Mouse (Mus musculus) naive thymus-derived CD4-positive, alpha-beta T cell, adult 2 months (primary cell): ENCODE data around the gene Hacd2.

Source experiments
- DNase-seq: peaks from one replicate; pipeline ENCODE4 v3.0.0-alpha.2; 2011; ENCODE audit warnings: low read depth

Hacd2 gene

GRCm38 (mm10) chr16:35022242-35023137, at the start of gene Hacd2:
TSS of gene Hacd2 (plus strand) at chr16:35022428.
- DNase-seq: peak; percentile 93

- no peak for DNase-seq
Observed at GRCm38 (mm10) chr16:34972471-34972870, 49.8 kb upstream of the Hacd2 start.

DNA sequence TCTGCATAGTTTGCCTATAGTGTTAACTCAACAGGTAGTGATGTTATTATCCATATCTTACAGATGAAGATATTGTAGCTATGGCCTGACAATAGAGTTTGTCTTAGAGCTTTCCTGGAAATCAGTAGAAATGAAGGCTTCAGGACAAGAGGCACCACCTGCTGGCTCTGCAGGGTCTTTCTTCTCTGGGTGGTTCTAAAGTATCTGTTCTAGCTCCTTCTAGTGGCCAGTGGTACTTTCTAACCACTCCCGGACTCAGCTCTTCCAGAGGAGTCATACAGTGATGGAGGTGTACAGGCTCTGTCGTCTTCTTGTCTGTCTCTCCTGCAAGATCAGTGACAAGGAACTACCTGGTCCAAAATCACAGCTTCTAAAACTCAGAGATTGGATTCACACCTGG, 46.7 kb upstream of the Hacd2 start:
- no peak for DNase-seq

- DNase-seq: no peak
Observed at GRCm38 (mm10) chr16:34976630-34977029, 45.6 kb upstream of the Hacd2 start.

DNA sequence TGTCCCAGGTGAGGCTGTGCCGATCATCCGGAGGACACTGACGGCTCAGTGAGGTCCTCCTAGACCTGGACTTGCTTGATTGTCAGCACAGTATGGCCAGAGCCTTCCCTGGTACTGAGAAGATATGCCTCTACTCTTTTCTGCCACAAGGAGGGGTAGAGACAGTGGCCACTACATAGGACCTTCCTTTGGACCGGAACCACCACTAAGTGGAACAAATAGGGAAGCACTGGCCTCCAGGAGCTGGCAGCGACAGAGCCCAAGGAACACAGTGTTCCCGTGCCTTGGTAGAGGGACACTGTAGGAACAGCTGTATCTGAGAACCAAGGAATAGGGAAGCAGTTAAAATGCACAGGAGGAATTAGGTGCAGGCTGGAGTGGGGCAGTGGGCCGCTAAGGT, 44.2 kb upstream of the Hacd2 start:
- no peak for DNase-seq

- no peak for DNase-seq
Observed at GRCm38 (mm10) chr16:34981009-34981408, 41.2 kb upstream of the Hacd2 start.

GRCm38 (mm10) chr16:34984203-34985030, 37.8 kb upstream of the Hacd2 start:
- no peak for DNase-seq

- DNase-seq: no peak
Observed at GRCm38 (mm10) chr16:34985031-34985346, 37.2 kb upstream of the Hacd2 start.

DNA sequence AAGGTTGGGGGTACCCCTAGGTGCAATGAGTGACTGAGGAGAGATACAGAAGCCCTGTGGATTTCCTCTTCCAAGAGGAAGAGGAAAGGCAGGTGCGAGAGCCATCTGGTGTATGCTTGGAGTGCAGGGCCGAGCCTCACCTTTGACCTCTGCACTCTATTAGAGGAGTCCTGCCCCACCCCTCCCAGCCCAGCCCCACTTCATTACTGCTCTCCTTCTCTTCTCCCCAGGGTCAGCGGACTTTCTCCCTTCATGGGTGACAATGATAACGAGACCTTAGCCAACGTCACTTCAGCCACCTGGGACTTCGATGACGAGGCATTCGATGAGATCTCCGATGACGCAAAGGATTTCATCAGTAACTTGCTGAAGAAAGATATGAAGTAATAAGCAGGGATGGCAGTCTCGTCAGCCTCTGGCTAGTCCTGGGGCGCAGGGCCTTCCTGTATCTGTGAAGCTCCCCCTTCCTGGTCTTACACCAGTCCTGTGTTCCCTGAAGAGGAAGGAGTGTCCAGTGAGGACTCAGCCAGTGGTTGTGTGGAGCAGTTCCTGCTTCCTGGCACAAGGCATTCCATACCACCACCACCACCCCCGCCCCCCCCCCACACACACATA, 35.9 kb upstream of the Hacd2 start:
- no peak for DNase-seq

DNA sequence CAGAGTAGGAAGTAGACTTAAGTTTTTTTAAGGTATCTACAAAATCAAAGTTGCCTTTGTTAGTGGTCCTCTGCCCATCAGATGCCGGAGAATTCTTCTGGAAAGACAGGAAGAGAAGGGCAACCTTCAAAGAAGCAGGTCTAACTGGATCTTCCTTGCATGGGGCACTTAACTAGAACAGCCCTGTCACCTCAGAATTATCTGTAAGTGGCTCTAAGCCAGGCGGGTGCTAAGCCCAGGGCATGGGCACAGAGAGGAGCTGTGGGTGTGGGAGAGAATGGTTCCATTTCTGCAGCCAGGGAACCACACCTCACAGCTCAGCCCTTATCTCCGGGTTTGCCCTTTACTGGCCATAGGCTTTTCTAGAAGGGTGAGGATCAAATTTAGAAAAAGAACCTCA, 30.9 kb upstream of the Hacd2 start:
- no peak for DNase-seq

DNA sequence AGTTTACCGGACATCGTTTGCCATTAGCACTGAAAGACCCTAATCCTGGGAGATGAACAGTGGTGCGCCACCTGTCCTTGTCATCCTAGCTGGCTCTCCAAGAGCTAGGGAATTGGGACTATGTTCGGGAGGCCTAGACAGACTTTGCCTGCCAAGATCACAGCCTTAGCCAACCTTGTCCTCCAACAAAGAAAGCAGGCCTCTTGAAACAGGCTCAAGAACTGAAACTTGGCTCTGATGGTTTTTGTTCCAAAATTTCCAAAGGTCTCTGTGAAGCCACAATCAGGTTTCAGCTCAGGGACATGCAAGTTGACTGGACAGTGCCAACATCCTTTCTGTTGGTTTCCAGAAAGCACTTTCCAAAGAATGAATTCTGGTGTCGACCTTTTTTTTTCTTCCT, 29.4 kb upstream of the Hacd2 start:
- DNase-seq: no peak

GRCm38 (mm10) chr16:34993694-34994330, 28.4 kb upstream of the Hacd2 start:
- no peak for DNase-seq

GRCm38 (mm10) chr16:34994641-34995141, 27.5 kb upstream of the Hacd2 start:
- no peak for DNase-seq

- no peak for DNase-seq
Observed at GRCm38 (mm10) chr16:34996133-34996532, 26.1 kb upstream of the Hacd2 start.

GRCm38 (mm10) chr16:34997052-34997451, 25.2 kb upstream of the Hacd2 start:
- no peak for DNase-seq

GRCm38 (mm10) chr16:34997576-34997975, 24.7 kb upstream of the Hacd2 start:
- no peak for DNase-seq

- DNase-seq: no peak
Observed at GRCm38 (mm10) chr16:34999016-34999415, 23.2 kb upstream of the Hacd2 start.

GRCm38 (mm10) chr16:34999986-35000385, 22.2 kb upstream of the Hacd2 start:
- DNase-seq: no peak

- no peak for DNase-seq
Observed at GRCm38 (mm10) chr16:35000923-35001560, 21.2 kb upstream of the Hacd2 start.

GRCm38 (mm10) chr16:35004356-35004755, 17.9 kb upstream of the Hacd2 start:
- no peak for DNase-seq

DNA sequence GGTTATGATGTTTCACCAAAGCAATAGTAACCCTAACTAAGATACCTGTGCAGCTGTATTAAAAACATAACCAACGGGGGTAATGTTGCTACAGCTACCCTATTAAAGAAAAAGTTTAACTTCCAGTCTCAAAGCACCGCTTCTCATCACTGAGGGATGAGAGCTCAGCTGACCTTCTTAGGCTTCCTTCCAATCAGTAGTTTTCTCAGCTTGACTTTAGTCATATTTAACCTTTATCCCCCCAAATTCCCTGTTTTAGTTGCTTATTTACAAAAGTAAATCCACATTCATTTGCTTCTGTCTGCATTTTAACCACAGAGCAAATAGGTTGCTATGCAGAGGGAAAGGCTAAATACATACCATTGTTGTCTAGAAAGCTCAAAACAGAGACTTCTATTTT, 17.5 kb upstream of the Hacd2 start:
- no peak for DNase-seq

DNA sequence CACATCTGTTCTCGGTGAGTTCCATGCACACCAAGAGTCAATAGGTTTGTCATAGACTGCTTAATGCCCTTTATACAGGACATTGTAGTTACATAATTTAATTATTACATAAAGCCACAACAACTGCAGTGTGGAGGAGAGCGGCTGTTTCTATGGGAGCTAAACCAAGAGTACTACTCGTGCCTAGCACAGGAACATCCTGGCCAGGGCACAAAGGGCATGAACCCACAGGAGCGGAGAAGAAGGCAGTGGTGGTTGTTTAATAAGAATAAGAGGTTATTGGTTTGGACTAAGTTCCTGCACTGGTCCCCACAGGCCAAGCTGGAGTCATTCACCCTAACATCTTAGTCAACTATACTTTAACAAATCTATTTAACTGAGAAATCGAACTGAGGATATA, 16.0 kb upstream of the Hacd2 start:
- DNase-seq: no peak
